Mouse (Mus musculus) frontal cortex, postnatal 10 days (tissue): Measurements from ENCODE around the gene Gm20388.
A peak's percentile ranks its signal among the peaks of the same experiment; 100 is the strongest.

Source experiments
- DNase-seq, 2 experiments: peaks; one replicate each; pipeline ENCODE4 v3.0.0; 2022; ENCODE audit warnings: low spot score in 2 of 2, mixed read lengths in 1 of 2

Gene Gm20388

GRCm38 (mm10) chr8:121847261-121847822 lies 1936.7 kb downstream of the Gm20388 start:
- no peak for DNase-seq

- no peak for DNase-seq
Observed at GRCm38 (mm10) chr8:121847987-121848386, 1937.3 kb downstream of the Gm20388 start.

GRCm38 (mm10) chr8:121848495-121848894 lies 1937.9 kb downstream of the Gm20388 start:
- no peak for DNase-seq

GRCm38 (mm10) chr8:121849303-121849702 lies 1938.7 kb downstream of the Gm20388 start:
- DNase-seq: no peak

- DNase-seq: peak; percentile 50 to 69
Observed at GRCm38 (mm10) chr8:121850018-121850417, 1939.4 kb downstream of the Gm20388 start.

GRCm38 (mm10) chr8:121850436-121850820 lies 1939.8 kb downstream of the Gm20388 start:
- no peak for DNase-seq

- peak; percentile 91 to 96 for DNase-seq
Observed at GRCm38 (mm10) chr8:121850821-121851470, 1940.3 kb downstream of the Gm20388 start.

GRCm38 (mm10) chr8:121851716-121852115 lies 1941.1 kb downstream of the Gm20388 start:
- no peak for DNase-seq

- no peak for DNase-seq
Observed at GRCm38 (mm10) chr8:121852464-121852863, 1941.8 kb downstream of the Gm20388 start.

- no peak for DNase-seq
Observed at GRCm38 (mm10) chr8:121853586-121853985, 1942.9 kb downstream of the Gm20388 start.

GRCm38 (mm10) chr8:121856071-121856746 lies 1945.6 kb downstream of the Gm20388 start:
- no peak for DNase-seq

- no peak for DNase-seq
Observed at GRCm38 (mm10) chr8:121857331-121857730, 1946.7 kb downstream of the Gm20388 start.

GRCm38 (mm10) chr8:121857747-121858146 lies 1947.1 kb downstream of the Gm20388 start:
- DNase-seq: no peak

GRCm38 (mm10) chr8:121861276-121861675 lies 1950.6 kb downstream of the Gm20388 start:
- no peak for DNase-seq

GRCm38 (mm10) chr8:121861806-121862548 lies 1951.3 kb downstream of the Gm20388 start:
- no peak for DNase-seq

- no peak for DNase-seq
Observed at GRCm38 (mm10) chr8:121865356-121865755, 1954.7 kb downstream of the Gm20388 start.

GRCm38 (mm10) chr8:121868196-121868595 lies 1957.6 kb downstream of the Gm20388 start:
- no peak for DNase-seq

GRCm38 (mm10) chr8:121868896-121869295 lies 1958.3 kb downstream of the Gm20388 start:
- DNase-seq: no peak

GRCm38 (mm10) chr8:121870190-121870589 lies 1959.5 kb downstream of the Gm20388 start:
- no peak for DNase-seq

- DNase-seq: no peak
Observed at GRCm38 (mm10) chr8:121871833-121872440, 1961.3 kb downstream of the Gm20388 start.

- peak in 1 of 2 experiments; percentile 48 for DNase-seq
Observed at GRCm38 (mm10) chr8:121874031-121874430, 1963.4 kb downstream of the Gm20388 start.

- DNase-seq: no peak
Observed at GRCm38 (mm10) chr8:121875045-121875444, 1964.4 kb downstream of the Gm20388 start.
